Mouse (Mus musculus) adipocyte (in vitro differentiated cells): ENCODE results near the gene Cplx2.

Source experiments
- DNase-seq: peaks from one replicate; pipeline ENCODE4 v3.0.0-alpha.2; 2016; ENCODE audit warnings: low spot score

Cplx2 gene

DNA sequence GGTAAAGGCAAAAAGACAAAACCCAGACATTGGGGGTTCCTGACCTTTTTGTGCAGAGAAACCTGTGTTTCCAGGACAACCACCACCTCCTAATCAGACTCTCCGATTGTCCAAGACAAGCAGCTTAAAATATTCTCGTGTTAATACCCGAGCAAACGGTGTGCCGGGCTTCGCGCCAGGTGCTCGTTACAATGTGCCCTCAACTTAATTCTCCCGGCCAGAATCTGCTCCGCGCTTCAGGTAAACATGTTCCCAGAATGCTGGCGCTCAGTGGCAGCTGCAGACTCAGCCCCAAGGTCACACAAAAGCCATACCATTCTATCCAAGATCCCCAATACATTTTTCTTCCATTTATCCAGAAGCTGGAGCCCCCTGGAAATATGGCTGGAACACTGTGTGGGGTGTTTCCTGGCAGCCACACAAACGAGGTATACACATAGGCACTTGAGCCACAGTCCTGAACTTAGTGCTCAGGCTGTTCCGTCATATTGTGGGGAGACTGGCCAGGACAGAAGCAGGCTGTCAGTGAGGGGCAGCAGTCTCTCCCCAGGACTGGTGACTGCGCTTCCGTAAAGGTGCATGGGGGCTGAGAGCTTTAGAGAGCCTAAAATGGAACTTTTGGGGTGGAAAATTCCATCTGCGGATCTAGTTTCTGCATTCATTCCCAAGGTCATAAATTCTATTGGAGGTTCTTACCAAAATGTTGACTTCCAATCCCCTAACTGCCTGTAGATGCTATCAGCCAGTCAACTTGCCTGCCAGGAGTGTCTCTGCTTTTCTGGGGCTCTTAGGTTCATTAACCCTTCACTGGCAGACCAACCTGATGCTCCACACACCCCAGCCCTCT, 32.3 kb downstream of the Cplx2 start:
- DNase-seq, result no peak

DNA sequence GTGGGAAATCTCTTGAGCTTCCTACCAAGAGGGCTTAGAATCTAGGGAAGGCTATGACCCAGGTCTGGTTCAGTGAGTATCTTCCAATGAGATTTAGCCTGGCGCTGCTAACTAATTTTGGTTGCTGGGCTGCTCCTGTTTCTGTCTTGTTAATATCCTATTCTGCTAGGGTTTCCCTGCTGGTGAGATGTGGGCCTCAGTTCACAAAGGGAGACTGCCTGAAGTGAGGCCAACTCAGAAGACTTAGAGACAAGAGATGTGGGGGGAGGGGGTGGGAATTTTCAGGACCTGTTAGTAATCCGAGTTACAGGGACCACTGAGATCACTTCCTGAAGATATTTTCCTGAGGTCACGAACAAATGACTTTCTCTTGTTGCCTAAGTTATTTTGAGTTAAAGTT, 33.1 kb downstream of the Cplx2 start:
- DNase-seq, result no peak

DNA sequence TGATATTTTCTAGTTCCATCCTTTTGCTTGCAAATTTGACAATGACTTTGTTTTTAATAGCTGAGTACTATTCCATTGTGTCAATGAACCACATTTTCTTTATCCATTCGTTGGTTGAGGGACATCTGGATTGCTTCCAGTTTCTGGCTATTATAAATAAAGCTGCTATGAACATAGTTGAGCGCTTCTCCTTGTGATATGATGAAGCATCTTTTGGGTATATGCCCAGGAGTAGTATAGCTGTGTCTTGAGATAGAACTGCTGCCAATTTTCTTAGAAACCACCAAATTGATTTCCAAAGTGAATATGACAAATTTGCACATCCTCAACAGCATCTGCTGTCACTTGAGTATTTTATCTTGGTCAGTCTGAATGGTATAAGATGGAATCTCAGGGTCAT, 34.7 kb downstream of the Cplx2 start:
- no peak for DNase-seq

DNA sequence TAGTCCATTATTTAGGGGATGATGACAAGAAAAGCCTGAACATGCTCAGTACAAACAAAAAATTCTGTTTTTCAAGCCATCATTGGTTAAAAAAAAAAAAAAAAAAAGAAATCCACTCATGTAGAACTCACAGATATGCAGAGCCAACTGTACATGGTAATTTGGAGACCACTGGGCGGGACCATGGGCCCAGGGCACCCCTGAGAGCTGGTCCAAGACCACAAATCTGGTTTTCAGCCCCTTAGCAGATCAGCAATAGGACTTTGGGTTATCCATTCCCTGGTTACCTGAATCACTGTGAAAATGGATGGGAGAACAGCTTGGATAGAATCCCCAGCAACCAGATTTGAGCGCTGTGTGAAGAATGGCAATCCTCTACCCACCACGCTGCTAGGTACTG, 40.5 kb downstream of the Cplx2 start:
- DNase-seq, result no peak

DNA sequence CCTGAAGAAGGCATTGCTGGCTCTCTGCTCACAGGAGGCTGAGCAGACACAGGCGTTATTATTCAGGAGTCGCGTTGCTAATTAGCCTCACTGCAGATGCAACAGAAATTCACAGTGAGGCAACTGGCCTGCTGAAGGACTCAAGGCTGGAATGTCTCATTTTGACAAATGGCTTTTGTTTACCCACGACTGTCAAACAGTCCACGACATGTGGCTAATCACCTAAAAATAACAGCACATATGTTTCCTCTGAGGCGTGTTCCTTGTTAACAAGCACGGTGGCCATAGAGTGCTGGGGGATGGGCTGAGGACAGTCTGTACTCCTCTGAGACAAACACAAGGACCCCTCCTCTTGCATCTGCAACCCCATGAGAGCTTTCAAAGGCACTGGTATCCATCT, 41.1 kb downstream of the Cplx2 start:
- no peak for DNase-seq

DNA sequence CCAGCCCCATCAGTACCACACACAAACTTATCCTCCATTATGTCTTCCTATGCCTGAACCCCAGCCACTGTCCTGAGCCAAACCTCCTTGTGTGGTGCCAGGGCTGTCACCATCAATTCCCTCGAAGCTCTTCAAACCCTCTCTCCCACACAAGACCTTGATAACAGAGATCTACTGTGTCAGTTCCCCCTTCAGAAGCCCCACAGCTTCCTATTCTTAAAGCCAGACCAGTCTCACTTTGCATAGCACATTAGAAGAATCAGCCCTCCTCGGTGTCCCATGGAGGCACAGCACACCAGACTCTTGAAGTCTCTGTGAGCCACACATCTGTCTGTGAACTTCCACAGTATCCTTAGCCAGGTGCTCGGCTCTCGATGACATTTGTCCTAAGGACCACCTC, 41.6 kb downstream of the Cplx2 start:
- DNase-seq, result no peak

DNA sequence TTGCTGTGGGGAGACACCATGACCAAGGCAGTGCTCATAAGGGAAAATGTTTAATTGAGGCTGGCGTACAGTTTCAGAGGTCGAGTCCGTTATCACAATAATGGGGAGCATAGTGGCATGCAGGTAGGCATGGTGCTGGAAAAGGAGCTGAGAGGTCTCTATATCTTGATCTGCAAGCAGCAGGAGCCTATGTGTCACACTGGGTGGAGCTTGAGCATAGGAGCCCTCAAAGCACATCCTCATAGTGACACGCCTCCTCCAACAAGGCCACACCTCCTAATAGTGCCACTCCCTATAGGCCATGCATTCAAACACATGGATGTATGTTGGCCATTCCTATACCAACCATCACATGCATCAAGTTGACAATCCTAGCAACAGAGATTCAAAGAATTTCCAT, 43.9 kb downstream of the Cplx2 start:
- DNase-seq, result no peak

DNA sequence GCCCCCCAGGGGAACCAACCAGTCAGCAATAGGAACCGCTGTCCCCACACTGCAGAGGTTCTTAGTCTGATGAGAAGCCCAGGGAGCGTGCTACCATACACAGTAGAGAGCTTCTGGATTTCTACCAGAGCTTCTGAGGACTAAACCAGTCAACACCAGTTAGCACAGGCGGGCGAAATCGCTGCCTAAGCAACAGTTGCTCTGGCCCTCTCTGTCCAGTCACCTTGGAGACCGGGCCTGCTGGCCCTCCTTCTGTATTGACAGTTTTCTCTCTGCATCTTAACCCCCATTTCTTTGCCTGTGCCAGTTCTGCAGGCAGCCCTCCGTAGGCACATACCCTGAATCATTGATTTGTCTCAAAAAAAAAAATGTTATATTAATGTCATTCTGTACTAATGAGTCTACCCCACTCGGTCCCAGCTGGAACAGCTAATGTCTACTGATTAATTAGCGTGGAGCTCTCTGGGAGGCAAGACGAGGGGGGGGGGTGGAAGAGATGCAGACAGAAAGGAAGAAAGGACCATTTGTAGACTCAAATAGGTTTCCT, 47.7 kb downstream of the Cplx2 start:
- no peak for DNase-seq

DNA sequence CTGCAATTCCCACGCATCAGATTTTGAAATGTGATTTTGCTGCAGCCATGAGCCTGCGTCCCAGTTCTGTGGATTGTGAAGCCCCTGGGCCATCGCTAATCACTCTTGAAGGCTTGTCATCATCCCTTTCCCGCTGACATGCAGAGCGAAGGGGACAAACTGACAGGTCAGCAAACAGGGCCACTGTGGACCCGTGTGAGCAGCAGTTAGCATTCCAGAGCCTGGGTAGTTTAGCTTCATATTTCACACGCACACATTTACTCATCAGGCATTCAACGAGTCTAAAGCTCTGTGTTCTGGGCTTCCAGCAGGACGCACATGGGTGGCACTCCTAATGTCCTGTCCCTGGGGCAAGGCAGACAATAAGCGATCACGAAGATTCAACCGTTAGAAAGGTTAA, 49.1 kb downstream of the Cplx2 start:
- no peak for DNase-seq

DNA sequence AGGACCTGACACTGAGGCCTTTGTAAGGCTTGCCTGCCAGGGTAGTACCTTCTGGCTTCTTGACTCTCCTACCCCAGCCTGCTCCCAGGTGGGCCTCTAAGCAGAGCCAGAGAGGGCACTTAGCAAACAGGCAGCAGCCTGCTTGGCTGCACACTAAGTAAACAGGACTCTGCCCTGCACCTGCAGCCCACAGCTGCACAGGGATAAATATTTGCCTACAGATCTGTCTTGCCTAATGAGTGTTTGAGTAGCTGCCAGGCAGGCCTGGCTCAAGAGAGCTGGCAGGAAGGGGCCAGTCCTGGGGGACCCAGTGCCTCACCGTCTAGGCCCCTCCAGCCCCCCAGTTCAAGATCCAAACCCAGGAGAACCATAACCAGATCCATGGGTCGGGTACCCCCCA, 54.1 kb downstream of the Cplx2 start:
- no peak for DNase-seq

DNA sequence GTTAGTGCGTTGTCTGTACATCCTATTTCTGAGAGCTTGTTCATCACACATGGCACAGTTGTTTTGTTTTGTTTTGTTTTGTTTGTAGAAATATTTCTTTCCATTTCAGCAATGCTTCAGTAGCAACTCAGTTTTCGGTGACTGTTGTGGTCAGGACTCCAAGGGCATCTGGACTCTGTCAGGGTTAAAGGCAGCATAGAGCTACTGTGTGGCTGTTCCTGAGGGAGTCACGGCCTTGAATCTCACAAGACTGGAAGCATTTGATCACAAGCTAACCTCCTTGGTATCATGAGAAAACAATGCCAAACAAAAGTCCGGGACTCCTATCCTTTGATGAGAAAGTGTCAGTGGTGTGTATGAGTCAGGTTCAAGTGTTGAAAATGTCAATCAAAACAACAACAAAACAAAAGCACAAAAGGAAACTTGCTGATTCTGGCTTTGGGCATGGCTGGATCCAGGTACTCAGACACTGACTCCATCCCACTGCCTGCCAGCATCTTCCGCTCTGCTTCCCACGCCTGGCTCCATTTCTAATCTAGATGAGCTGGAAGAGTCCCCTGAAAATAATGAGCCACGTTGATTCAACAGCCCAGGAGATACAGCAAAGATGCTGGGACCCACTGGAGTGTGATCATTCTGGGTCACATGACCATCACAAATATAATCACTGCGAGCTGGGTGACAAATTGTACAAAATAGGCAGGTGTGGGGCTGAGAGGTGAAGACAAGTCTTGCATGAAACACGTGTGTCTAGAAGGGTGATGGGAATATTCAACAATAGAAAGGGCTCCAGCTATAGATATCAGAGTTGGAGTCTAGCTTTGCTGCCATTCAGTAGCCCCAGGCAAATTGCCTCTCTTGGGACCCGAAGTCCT, 55.9 kb downstream of the Cplx2 start:
- DNase-seq, result no peak

DNA sequence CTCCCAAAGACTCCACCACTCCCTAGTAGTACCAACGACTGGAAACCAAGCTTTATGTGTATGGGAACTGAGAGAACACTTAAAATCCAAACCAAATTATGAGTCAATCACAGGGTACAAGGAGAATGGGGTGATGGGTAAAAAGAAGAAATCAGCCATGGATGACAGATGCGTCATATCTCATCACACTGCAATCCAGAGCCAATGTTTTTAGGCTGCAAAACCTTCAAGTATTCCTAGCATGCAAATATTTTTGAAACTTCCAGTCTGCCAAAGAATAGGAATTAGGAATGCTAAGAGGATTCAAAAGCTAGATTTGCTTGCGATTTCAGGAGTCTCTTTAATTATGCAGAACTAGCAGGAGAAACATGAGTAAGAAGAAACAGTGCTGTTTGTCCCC, 57.6 kb downstream of the Cplx2 start:
- DNase-seq, result no peak

DNA sequence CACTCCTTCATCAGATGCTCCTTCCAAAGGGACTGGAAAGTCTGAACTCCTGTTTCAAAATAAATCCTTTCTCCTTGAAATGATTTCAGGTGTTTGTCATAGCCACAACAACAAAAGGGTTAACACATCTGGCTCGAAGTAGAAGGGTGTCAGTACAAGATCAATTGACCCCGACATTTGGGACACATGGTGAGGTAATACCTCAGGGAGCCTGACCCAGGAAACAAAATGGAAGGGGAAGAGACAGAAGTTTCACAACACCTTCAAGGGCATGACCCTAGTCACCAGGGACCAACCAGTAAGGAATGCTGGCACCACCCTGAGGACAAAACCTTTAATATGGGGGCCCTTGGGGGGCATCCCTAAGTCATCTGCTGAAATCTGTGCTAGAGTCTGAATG, 58.9 kb downstream of the Cplx2 start:
- no peak for DNase-seq

DNA sequence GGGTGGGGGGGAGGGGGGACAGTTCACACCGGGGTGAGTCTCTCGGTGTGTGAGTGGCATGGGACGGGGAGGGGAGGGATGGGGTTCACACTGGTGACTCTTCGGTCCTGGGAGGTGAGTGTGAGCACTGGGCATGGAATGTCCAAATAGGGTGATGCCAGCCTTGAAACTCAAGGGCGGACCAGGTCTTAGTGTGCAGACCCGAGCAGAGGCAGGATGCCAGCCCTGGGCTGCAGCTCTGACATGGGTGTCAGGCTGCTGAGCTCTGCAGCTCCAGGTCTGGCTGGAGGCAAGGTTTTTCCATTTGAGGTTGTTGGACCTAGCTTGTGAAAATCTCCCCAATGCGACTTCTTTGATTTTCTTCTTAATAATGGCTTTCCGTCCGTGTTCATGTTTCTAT, 60.0 kb downstream of the Cplx2 start:
- no peak for DNase-seq
